Mouse (Mus musculus) C2C12 (cell line): Measurements from ENCODE around the gene Trp73.

Experiments
- CEBPB ChIP-seq: IDR thresholded peaks from one replicate; pipeline ENCODE4 v1.6.1; 2011; ENCODE audit warnings: low read depth, mild to moderate bottlenecking, control low read depth, moderate library complexity
- CTCF ChIP-seq: IDR thresholded peaks from one replicate; pipeline ENCODE4 v1.5.1; 2011; ENCODE audit not compliant: control insufficient read depth, insufficient read depth, insufficient read length

DNA sequence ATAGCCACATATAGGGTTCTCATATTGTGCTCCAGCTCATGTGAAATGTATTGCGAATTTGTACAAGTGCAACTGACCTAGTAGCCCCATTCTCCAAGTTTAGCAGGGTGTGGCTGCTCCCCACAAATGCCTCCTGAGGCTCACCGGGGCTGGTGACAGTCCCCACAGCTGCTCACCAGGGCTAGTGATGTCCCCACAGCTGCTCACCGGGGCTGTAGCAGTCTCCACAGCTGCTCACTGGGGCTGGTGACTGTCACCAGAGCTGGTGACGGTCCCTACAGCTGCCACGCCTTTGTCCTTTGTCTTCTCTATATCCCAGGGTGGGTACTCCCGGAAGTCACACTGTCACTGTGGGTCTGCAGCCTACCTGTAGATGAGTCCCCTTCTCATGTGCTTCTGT, 133.7 kb downstream of the Trp73 start:
- TF ChIP-seq CTCF (no peak), CEBPB (no peak)
